Mouse (Mus musculus): ENCODE data around the gene Nsf. TPM values are rescaled to one million over a fixed set of nuclear protein-coding genes. Genes with fewer than 3 reads are reported as not detected.
"Not testable (repeated sequence)": the region's sequence is repeated elsewhere in the genome, so short reads cannot be mapped to it uniquely, and the experiment has no call there.

Gene Nsf
- 22.8 and 29.5 TPM in 2 replicates for total RNA-seq (2017)

DNA sequence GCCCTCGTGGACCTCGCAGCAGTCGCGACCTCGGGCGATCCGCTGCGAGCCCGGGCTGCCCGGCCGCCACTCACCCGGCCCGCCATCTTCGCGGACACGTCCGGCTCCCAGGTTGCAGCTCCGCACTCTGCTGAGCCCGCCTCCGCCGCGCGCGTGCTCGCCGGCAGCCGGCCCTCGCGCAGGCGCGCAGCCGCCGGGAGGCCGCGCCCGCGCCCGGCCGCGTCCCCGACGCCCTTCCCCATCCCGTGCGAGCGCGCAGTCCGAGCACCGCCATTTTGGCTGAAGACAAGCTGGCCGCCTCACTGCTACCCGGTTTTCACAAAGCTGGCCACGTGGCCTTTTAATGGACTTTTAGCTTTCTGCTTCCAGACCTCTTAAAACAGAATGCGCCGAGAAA lies at the start of gene Nsf:
TSS of gene Nsf (minus strand) at position 161 of the 397 bp plus-strand sequence.
- ATAC-seq (replicated peaks in 1 of 2; ENCODE audit: insufficient read depth in 1 of 2, low FRiP score in 2 of 2, low TSS enrichment in 1 of 2, low read depth in 1 of 2, poor library complexity in 2 of 2, severe bottlenecking in 2 of 2), result peak; percentile 61 to 75

- ATAC-seq (replicated peaks in 1 of 2; ENCODE audit: insufficient read depth in 1 of 2, low FRiP score in 2 of 2, low TSS enrichment in 1 of 2, low read depth in 1 of 2, poor library complexity in 2 of 2, severe bottlenecking in 2 of 2), result no peak
Measured at GRCm38 (mm10) chr11:104003397-104003796, 49.5 kb upstream of the Nsf start.

DNA sequence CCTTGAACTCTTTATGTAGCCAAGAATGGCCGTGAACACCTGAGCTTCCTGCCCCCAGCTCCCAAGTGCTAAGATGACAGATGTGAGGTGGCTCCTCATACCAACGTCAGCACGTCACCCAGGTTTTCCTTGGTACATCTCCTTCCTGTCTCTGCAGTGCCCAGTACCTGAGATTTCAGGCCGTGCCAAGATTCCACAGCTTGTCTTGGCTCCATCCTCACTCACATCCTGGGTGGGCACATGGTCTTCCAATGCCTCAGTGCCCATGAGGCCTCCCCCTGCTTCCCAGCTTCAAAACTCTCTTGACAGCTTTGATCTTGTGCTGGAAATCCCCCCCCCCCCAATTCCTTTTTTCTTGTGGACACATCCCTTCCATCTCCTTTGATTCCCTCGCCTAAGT lies 48.3 kb upstream of the Nsf start:
- ATAC-seq (replicated peaks in 1 of 2; ENCODE audit: insufficient read depth in 1 of 2, low FRiP score in 2 of 2, low TSS enrichment in 1 of 2, low read depth in 1 of 2, poor library complexity in 2 of 2, severe bottlenecking in 2 of 2), result no peak

GRCm38 (mm10) chr11:104001395-104001955 lies 47.6 kb upstream of the Nsf start:
- ATAC-seq (replicated peaks in 1 of 2; ENCODE audit: insufficient read depth in 1 of 2, low FRiP score in 2 of 2, low TSS enrichment in 1 of 2, low read depth in 1 of 2, poor library complexity in 2 of 2, severe bottlenecking in 2 of 2), result no peak

GRCm38 (mm10) chr11:104000667-104001394 lies 47.0 kb upstream of the Nsf start:
- ATAC-seq (replicated peaks in 1 of 2; ENCODE audit: insufficient read depth in 1 of 2, low FRiP score in 2 of 2, low TSS enrichment in 1 of 2, low read depth in 1 of 2, poor library complexity in 2 of 2, severe bottlenecking in 2 of 2), result peak; percentile 84

GRCm38 (mm10) chr11:103998737-103999136 lies 44.9 kb upstream of the Nsf start:
- no peak for ATAC-seq (replicated peaks in 1 of 2; ENCODE audit: insufficient read depth in 1 of 2, low FRiP score in 2 of 2, low TSS enrichment in 1 of 2, low read depth in 1 of 2, poor library complexity in 2 of 2, severe bottlenecking in 2 of 2)

GRCm38 (mm10) chr11:103997385-103997784 lies 43.5 kb upstream of the Nsf start:
- peak; percentile 41 to 51; a peak in 2 of 4 replicates for ATAC-seq (replicated peaks in 1 of 2; ENCODE audit: insufficient read depth in 1 of 2, low FRiP score in 2 of 2, low TSS enrichment in 1 of 2, low read depth in 1 of 2, poor library complexity in 2 of 2, severe bottlenecking in 2 of 2)

DNA sequence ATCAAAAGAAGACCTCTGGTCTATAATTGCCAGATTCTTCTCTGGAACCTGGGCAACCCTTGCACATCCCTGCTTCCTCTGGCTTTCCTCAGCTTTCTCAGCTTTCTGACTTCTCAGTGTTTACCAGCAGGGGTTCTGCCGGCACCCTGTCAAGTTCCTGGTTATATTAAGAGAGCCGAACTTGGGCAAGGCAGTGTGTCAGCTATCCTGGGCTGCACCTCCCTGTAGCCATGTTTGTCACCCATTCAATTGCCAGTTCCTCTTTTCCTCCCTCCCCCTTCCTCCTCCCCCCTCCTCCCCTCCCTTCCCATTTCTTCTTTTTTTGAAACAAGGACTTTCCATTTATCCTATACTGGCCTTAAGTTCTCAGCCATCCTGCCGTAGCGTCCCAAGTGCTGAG lies 38.8 kb upstream of the Nsf start:
- ATAC-seq (replicated peaks in 1 of 2; ENCODE audit: insufficient read depth in 1 of 2, low FRiP score in 2 of 2, low TSS enrichment in 1 of 2, low read depth in 1 of 2, poor library complexity in 2 of 2, severe bottlenecking in 2 of 2), result peak; percentile 39 to 46; a peak in 2 of 4 replicates

DNA sequence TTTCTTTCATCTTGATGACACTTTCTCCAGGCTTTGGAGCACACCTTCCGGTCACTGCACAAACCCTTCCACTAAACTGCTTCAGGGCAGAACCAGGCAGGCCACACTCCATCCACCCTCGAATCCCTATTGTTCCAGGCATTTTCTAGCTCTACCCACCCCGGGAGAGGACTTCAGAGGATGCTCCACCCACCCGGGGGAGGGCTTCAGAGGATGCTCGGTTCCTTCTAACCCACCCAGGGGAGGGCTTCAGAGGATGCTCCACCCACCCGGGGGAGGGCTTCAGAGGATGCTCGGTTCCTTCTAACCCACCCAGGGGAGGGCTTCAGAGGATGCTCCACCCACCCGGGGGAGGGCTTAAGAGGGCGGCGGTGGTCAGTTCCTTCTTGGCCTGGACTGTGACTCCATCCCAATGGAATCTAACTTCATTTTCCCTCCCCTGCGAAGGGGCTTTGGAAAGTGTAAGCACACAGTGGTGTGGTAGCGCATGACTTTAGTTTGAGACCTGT lies 36.2 kb upstream of the Nsf start:
- ATAC-seq (replicated peaks in 1 of 2; ENCODE audit: insufficient read depth in 1 of 2, low FRiP score in 2 of 2, low TSS enrichment in 1 of 2, low read depth in 1 of 2, poor library complexity in 2 of 2, severe bottlenecking in 2 of 2), result not testable (repeated sequence)

DNA sequence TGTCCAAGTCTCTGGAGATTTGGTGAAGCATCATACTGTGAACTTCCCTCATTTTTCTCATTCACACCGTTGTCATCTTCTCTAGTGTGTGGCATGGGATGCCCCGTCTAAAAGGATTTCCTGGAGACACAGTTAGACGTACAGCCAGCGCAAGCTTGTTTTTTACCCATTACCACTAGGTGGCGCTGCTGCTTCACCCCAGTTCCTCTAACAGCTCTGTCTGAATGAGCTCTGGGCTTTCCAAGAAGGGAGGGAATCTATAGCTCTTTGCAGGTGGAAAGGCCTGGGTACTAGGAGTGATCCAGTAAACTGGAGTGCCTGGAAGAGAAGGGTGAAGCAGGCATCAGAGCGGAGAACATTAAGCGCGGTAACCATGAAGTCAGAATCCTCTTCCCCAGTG lies 33.6 kb upstream of the Nsf start:
- ATAC-seq (replicated peaks in 1 of 2; ENCODE audit: insufficient read depth in 1 of 2, low FRiP score in 2 of 2, low TSS enrichment in 1 of 2, low read depth in 1 of 2, poor library complexity in 2 of 2, severe bottlenecking in 2 of 2), result peak; percentile 55 to 71; a peak in 2 of 4 replicates

DNA sequence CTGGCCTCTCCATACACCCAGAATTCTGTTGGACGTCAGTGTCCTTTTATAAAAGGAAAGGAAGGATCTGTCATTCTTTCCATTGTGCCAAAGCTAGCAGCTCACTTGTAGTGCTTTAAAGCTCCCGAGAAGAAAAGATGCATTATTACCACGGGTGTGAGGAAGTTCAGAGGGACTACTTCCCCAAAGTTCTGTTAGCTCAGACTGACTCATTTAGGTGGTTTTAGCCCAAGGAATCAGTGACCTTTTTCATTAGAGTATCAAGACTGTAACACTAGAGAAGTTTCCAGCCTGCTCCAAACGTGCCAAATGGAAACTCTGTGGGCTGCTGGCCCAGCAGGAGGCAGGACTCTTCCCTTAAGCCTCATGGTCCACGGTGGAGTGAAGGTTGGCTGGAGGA lies 30.2 kb upstream of the Nsf start:
- no peak for ATAC-seq (replicated peaks in 1 of 2; ENCODE audit: insufficient read depth in 1 of 2, low FRiP score in 2 of 2, low TSS enrichment in 1 of 2, low read depth in 1 of 2, poor library complexity in 2 of 2, severe bottlenecking in 2 of 2)

- ATAC-seq (replicated peaks in 1 of 2; ENCODE audit: insufficient read depth in 1 of 2, low FRiP score in 2 of 2, low TSS enrichment in 1 of 2, low read depth in 1 of 2, poor library complexity in 2 of 2, severe bottlenecking in 2 of 2), result no peak
Measured at GRCm38 (mm10) chr11:103981826-103982225, 28.0 kb upstream of the Nsf start.

GRCm38 (mm10) chr11:103979381-103979780 lies 25.5 kb upstream of the Nsf start:
- ATAC-seq (replicated peaks in 1 of 2; ENCODE audit: insufficient read depth in 1 of 2, low FRiP score in 2 of 2, low TSS enrichment in 1 of 2, low read depth in 1 of 2, poor library complexity in 2 of 2, severe bottlenecking in 2 of 2), result no peak

- no peak for ATAC-seq (replicated peaks in 1 of 2; ENCODE audit: insufficient read depth in 1 of 2, low FRiP score in 2 of 2, low TSS enrichment in 1 of 2, low read depth in 1 of 2, poor library complexity in 2 of 2, severe bottlenecking in 2 of 2)
Measured at GRCm38 (mm10) chr11:103970876-103971275, 17.0 kb upstream of the Nsf start.

DNA sequence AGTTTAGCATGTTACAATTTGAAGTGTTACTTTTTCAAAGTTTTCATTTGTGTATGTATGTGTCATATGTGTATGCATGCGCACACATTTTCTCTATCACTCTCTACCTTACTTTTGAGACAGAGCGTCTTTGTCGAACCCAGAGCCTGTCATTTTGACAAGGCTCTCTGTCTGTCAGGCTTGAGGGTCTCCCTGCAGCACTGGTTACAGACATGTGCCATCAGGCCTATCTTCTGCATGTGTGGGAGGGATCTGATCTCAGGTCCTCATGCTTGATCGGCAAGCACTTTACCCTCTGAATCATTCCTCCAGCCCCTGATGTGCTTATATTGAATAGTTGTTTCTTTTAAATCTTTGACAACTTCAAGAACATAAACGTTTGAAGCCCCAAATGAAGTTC lies 15.4 kb upstream of the Nsf start:
- no peak for ATAC-seq (replicated peaks in 1 of 2; ENCODE audit: insufficient read depth in 1 of 2, low FRiP score in 2 of 2, low TSS enrichment in 1 of 2, low read depth in 1 of 2, poor library complexity in 2 of 2, severe bottlenecking in 2 of 2)

DNA sequence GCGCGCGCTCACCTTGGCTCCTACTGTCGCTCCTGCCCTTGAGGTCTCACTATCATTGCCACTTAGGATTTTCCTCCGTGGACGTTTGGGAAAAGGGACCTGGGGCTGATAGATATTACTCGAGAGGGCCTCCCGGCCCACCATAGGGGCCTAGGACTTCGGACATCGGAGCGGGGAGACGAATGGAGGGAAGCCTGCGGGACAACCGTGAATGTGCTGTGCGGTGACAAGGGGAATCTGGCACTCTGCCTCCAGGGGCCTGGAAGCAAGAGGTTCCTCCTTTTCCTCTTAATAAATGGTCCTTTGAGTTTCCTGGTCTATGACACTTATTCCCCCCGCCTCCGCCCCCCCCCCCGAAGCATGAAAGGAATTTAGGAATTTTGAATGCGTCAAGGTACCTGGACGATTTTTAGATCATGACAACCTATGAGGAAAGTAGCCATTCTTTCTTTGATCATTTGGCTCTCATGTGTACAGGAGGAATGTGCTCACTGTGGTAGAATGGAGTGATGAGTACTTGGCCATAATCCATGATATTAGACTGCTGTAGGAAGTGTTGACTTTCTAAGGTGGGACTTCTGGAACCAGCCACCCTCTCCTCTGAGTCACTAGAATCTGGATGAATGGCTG lies 13.4 kb upstream of the Nsf start:
- no peak for ATAC-seq (replicated peaks in 1 of 2; ENCODE audit: insufficient read depth in 1 of 2, low FRiP score in 2 of 2, low TSS enrichment in 1 of 2, low read depth in 1 of 2, poor library complexity in 2 of 2, severe bottlenecking in 2 of 2)

DNA sequence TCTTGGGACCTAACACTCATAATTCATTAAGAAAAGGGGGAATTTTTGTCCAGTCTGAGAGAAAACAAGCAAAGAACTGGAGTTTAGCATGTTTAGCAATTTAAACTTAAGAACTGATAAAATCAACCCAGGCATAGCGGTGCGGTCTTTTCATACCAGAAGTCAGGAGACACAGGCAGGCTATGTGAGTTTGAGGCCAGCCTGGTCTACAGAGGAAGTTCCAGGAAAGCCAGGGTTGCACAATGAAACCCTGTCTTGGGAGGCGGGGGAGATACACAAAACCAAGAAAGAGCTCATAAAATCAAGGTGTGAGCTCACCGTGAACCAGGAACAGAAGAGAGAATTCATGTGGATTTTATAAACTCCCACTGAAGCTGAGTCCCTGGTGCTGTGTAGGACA lies 3.0 kb upstream of the Nsf start:
- no peak for ATAC-seq (replicated peaks in 1 of 2; ENCODE audit: insufficient read depth in 1 of 2, low FRiP score in 2 of 2, low TSS enrichment in 1 of 2, low read depth in 1 of 2, poor library complexity in 2 of 2, severe bottlenecking in 2 of 2)
